Mouse (Mus musculus) ovary, postnatal 14 days (tissue): ENCODE measurements around the gene Gm45716.
A peak's percentile ranks its signal among the peaks of the same experiment; 100 is the strongest.

Source experiments
- DNase-seq: peaks from one replicate; pipeline ENCODE4 v3.0.0; 2022; ENCODE audit warnings: low spot score

Gm45716 gene

GRCm38 (mm10) chr11:90214246-90214645 is 26.8 kb downstream of the Gm45716 start:
- no peak for DNase-seq

DNA sequence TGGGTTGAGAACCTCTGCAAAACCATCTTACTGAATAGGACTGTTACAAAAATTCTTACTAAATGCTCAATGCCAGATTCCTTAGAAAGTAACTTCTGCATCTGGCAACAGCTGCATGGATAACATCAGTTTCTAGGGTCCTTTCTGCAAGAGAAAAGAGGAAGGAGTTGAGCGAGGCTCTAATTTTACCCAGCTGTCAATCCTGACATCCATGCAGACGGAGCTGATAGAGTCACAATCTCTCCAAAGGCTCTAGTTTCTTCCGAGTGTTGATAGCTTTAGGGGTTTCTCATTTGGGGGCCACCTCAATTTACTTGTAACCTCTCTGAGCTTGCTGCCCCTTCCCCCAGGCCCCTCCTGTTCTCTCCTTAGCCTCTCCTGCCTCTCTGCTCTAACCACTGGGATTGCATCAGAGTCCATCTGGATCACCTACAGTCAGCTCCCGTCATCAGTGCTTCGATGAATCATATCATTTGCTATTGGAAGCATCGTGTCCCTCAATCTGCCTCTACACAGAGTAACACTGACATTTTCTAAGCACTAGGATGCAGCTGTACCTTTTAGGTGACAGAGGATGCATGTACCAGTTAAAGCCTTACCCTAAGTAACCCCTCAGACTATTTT is 32.7 kb downstream of the Gm45716 start:
- DNase-seq = no peak

DNA sequence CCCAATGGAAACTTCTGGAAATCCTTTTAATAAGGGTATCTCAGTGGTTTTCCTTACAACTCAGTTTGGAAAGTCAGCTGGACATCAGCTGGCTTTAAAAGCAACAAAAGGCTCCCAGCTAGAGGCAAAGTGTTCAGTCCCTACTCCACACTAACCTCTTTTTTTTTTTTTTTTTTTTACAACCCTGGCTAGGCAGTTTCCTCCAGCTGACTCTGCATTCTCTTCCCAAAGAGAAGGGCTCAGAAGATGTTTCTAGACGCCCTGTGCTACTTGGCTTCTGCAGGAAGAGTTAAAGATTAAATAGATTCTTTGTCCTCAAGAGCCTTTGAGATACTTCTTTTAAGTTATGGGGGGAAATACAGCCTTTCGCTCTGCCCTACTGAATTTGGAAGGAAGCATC is 33.3 kb downstream of the Gm45716 start:
- no peak for DNase-seq

DNA sequence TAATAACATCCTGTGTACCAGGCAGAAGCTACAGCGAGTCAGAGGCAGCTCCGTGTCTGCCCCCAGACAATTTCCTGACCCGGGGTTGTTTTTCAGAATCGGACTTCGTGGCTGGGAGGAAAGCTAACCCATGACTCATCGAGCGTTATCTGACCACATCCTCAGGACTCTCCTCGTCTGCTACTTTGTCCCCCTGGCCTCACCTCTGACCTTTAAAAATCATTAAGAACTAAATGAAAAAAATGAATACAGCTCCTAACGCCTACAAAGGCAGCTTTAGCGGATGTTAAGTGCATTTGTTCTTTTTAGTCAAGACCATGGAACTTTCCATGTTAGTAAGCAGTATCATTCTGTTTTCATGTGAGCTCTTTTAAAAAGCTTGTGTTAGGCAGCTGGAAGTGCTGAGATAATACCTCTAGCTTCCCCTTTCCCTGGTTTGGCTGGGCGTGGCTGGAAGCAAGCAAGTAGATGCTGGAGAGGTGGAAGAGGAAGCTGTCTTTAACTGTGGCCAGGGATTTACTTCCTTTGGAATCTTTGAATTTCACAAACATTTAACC is 37.5 kb downstream of the Gm45716 start:
- DNase-seq = no peak

DNA sequence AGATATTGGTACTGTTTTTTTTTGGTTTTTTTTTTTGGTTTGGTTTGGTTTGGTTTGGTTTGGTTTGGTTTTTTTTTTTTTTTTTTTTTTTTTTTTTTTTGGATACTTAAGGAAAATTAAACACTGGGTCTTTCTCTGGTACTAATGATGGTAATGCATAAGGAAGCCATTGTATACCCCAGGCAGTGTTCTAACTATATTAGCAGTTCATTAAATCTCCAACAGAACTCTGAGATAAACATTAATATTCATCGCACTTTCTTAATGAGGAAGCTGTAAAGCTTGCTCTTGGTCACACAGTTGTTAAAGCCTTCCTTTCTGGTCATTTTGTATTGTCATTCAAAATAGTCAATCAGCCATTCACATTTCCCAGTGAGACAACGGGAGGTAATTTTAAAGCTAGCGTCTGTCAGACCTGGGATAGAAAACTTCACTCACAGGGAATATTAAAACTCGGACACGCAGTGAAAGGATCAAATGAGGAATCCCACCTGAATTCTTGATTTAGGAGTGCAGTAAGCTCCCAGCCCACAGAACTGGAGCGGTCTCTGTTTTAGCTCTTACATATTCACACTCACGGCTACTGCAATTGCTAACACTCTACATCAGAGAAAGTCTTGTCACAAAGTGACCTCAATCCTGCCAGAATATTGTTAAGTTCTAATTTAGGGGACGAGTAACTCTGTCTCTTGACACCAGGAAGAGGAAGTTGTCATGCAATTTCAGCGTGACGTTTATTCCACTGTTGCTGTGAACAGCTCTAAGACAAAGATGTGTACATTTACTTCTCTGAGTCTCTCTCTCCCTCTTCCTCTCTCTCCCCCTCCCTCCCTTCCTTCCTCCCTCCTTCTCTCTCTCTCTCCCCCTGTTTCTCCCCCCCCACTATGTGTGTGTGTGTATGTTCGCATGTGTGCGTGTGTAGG is 39.8 kb downstream of the Gm45716 start:
- DNase-seq = no peak

- DNase-seq = no peak
Observed at GRCm38 (mm10) chr11:90228251-90228949, 40.9 kb downstream of the Gm45716 start.

DNA sequence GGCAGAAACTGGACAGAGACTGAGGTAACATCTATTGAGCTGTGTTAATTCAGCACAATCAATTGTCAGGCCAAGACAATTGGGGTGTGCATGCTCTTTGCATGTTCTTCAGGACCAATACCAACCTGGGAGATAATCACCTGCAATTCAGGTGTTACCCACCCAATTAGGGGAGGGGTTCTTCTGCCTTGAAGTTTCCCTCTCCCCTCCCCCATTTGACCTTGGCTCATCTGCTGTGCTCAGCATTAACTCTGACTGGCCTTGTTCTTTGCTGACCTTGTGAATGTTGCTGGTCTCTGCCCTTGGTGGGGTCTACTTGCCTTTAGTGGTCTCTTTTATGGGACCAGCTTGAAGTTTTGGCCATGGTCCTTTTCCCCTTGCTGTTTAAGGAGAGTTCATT is 42.3 kb downstream of the Gm45716 start:
- no peak for DNase-seq

- no peak for DNase-seq
Observed at GRCm38 (mm10) chr11:90230671-90231070, 43.2 kb downstream of the Gm45716 start.

- no peak for DNase-seq
Observed at GRCm38 (mm10) chr11:90231631-90232030, 44.1 kb downstream of the Gm45716 start.

GRCm38 (mm10) chr11:90232685-90233084 is 45.2 kb downstream of the Gm45716 start:
- no peak for DNase-seq

DNA sequence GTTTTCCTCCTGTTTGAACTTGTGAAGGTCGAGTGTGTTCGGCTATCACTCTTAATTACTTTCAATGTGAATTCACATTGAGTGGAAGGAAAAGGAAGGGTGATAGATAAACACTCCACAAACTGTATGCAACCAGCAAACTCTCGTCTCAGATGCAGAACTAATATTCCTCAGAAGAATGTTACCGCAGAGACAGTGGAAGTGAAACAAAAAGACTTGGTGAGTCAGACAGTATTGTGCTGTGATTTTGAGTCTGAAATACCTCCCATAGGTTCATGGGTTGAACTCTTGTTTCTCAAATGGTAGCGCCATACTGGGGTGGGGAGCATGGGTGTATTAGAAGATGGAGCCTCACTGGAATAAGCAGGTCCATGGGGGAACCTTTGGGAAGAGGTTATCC is 47.7 kb downstream of the Gm45716 start:
- no peak for DNase-seq

DNA sequence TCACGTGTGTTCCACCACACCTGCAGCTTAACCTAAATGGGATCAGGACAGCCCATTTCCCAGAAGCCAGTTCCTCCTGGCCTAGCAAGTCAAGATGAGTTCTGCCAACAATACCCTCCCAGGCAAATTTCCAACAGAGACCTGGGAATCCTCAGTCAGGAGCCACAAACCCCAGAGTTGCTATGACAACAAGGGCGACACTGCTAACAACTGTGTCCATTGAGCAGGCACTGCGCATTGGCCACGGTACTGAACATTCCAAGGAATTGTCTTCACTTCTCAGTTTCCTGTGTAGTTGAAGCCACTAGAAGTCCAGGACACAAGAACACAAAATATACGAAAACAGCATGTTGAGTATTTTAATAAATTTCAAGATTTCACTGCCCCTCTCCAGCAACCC is 50.1 kb downstream of the Gm45716 start:
- DNase-seq = no peak

DNA sequence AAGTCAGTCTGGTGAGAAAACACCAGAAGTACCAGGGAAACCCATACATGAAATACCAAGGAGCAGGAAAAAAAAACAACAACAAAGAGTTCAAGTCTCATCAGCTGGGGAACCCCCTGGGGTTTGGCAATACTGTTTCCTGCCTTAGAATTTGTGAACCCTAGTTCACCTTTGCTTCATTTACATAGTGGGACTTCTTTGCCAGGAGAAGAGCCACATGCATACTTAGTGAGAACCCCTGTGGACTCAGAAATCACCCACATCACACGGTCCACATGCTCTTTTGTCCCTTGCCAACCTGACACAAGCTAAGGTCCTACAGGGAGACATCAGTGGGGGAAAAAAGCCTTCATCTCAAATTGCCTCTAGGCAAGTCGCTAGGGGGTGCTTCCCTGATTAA is 51.2 kb downstream of the Gm45716 start:
- no peak for DNase-seq

DNA sequence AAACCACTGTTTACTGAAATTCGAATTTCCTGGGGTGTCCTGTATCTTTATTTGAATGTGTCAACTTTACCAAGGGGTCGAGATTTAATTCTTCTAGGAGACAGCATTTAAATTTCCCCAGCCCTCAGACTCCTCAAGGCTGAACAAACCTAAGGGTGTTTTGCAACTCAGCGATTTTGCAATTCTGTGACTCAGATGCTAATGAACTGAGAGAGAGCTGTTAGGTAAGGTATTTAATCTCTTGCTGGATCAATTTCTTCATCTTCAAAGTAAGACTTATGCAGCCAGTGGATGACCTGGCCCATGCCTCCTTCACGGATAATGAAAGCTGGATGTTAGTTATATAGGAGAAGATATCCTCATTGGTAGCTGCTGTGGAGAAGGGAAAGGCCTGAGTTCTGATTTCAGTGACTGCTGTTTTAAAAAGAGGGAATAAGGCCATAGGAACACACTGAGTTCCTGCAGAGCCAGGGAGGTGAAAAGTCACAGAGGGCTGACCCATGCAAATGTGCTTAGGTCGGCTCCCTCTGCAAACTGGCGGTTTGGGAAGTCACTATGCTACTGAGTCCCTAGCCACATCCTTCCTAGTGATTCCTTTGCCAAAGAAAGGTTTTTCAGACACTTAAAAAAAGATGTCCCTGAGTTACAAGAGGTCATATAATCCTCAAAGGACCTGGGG is 53.3 kb downstream of the Gm45716 start:
- no peak for DNase-seq

GRCm38 (mm10) chr11:90241874-90242273 is 54.4 kb downstream of the Gm45716 start:
- DNase-seq = no peak

GRCm38 (mm10) chr11:90243300-90243699 is 55.8 kb downstream of the Gm45716 start:
- DNase-seq = no peak

DNA sequence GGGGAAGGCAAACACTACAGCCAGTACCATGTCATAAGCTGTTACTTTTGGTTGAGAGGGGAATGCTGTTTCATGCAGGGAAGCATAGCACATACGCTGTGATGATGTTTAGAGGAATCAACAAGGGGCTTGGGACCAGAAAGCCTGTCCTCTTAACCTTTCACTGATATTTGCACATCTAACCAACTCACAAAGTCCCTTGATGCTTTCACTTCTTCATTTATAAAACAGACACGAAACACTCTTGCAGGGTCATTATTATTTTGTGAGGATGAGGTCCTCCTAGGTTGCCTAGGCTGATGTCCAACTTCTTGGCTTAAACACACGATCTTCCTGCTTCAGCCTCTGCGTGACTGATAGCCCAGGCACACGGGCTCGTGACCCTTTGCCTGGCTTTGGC is 58.1 kb downstream of the Gm45716 start:
- DNase-seq = no peak

- no peak for DNase-seq
Observed at GRCm38 (mm10) chr11:90246676-90247075, 59.2 kb downstream of the Gm45716 start.

- DNase-seq = no peak
Observed at GRCm38 (mm10) chr11:90247793-90248192, 60.3 kb downstream of the Gm45716 start.

GRCm38 (mm10) chr11:90249025-90249650 is 61.7 kb downstream of the Gm45716 start, which contains the start of gene Mmd:
Gene Mmd, plus strand, starts transcription at chr11:90249456.
- peak; percentile 95 for DNase-seq

- DNase-seq = no peak
Observed at GRCm38 (mm10) chr11:90249701-90250141, 62.2 kb downstream of the Gm45716 start.
